Mouse (Mus musculus): Measurements from ENCODE around the gene Efcab6. TPM values are rescaled to one million over a fixed set of nuclear protein-coding genes. Genes with fewer than 3 reads are reported as not detected.

The Efcab6 gene
- polyA plus RNA-seq, 1 experiment from 2014 or later = not detected

DNA sequence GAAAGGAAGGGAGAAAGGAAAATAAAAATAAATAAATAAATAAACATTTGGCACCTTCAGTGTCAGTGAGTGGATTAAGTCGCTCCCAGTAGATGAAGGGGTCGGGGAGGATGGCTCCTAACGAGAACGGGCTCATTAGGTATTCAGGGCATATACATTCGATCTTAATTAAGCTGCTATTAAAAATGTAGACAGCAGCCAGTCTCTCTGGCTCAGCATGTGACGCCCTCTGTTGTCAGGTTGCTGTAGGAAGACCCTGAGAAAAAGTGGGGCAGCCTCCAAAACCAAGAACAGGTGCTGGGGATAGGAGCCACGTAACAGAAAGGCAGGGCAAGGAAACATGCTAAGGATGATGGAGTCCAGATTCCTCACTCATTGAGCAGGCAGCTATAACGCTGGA is 39.5 kb downstream of the Efcab6 start:
- no peaks in the 10 kb centered on the region for H3K79me2 ChIP-seq (ENCODE audit: inconsistent target)
- H3K36me3 ChIP-seq (ENCODE audit: inconsistent target) = no peaks in the 10 kb centered on the region
- WGBS (ENCODE audit: missing documents) = 79% methylated on average over 8 of the region's 8 CpGs
- no peak overlapping the region for H3K27ac ChIP-seq
- no peak overlapping the region for H3K4me3 ChIP-seq (ENCODE audit: inconsistent target)

DNA sequence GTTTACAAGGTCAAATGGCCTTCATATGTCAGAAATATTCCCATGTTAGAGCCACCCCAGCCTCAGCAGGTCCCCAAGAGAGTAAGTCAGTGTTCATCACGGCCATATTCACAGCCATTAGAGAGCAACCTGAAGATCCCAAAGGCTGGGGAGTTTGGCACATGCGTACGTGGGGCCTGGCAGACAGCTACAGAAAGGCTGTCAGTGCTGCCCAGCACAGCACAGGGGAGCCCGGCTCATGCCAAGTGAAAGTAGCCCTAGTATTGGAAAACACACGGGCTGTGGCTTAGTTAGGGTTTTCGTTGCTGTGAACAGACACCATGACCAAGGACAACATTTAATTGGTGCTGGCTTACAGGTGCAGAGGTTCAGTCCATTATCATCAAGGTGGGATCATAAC is 40.3 kb downstream of the Efcab6 start:
- 86% methylated on average over 6 of the region's 6 CpGs for WGBS (ENCODE audit: missing documents)

DNA sequence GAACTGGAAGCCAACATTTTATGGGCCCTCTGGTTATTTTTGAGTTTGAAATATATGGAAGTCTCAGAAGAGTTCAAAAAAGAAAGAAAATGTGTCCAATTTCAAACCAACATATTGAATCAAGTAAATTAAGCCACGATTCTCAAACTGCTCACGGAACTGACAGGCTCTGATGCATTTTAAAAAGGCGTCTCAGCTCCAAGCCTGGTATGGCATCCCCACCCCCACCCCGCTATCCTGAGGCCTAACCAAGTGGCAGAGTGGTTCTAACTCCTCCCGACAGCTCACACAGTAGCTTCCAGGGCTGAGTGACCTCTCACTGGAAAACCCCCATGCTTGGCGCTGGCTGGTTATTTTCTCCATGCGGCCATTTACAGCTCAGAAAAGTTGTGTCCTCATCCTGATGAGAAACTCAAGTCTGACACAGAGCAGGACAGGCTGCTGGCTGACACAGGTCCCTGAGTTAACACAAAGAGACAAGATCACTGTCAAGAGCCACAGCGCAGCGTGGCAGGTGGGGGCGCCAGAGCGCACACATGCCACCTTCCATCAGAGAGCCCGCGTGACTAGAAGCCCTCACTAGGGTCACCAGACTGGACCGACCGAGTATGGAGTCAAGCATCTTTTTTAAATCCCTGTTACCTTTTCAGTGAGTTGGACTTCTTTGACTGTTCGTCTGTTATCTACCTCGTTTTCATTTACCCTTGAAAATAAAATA is 55.7 kb downstream of the Efcab6 start:
- Histone ChIP-seq H3K36me3 (ENCODE audit: inconsistent target) (no peaks in the 10 kb centered on the region), H3K79me2 (ENCODE audit: inconsistent target) (no peaks in the 10 kb centered on the region), H3K4me3 (ENCODE audit: inconsistent target) (no peak overlapping the region), H3K27ac (no peak overlapping the region)
- WGBS (ENCODE audit: missing documents) = 62% methylated on average over 17 of the region's 17 CpGs

More for the DNA sequence above, 40.3 kb downstream of the Efcab6 start:
- Histone ChIP-seq H3K4me3 (ENCODE audit: inconsistent target) (no peak overlapping the region), H3K79me2 (ENCODE audit: inconsistent target) (no peaks in the 10 kb centered on the region), H3K36me3 (ENCODE audit: inconsistent target) (no peaks in the 10 kb centered on the region), H3K27ac (no peak overlapping the region)

DNA sequence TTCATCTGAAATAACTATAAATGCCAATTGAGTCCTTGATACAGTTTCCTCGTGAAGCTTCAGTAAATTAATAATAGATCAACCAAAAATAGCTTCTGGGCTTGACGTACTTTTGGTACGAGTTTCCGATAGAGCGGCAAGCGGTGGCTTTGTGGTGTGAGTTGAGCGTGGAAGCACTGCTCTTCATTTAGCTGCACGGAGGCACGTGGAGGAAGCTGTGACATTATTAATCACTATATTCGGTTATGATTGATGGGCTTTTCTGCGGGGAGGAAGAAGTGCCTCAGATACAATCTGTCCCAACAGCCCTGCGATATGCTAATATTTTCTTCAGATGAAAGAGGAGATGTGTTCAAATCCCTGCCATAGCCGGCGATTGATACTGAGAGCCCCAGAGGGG is 60.9 kb downstream of the Efcab6 start:
- 76% methylated on average over 14 of the region's 14 CpGs for WGBS (ENCODE audit: missing documents)
- no peaks in the 10 kb centered on the region for H3K79me2 ChIP-seq (ENCODE audit: inconsistent target)
- no peak overlapping the region for H3K27ac ChIP-seq
- H3K4me3 ChIP-seq (ENCODE audit: inconsistent target) = no peak overlapping the region
- no peaks in the 10 kb centered on the region for H3K36me3 ChIP-seq (ENCODE audit: inconsistent target)

DNA sequence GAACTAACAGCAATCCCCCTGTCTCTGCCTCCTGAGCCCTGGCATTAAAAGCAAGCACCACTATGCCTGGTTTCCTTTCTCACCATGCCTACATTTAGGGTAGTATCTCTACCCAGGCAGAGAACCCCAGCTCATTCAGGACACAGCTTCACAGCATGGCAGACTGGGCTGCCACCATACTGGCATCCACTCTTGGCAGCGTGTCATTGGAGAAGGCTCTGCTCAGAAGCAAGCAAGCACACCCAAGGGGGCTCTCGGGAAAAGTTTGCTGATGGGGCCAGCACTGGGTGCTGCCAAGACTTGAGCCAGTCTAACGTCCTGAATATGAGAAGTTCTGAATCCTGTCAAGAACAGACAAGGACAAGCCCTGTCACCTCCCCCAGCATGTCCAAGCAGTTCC is 66.1 kb downstream of the Efcab6 start:
- Histone ChIP-seq H3K4me3 (ENCODE audit: inconsistent target) (no peak overlapping the region), H3K27ac (no peak overlapping the region), H3K79me2 (ENCODE audit: inconsistent target) (no peaks in the 10 kb centered on the region), H3K36me3 (ENCODE audit: inconsistent target) (no peaks in the 10 kb centered on the region)
- WGBS (ENCODE audit: missing documents) = 82% methylated on average over 3 of the region's 3 CpGs

DNA sequence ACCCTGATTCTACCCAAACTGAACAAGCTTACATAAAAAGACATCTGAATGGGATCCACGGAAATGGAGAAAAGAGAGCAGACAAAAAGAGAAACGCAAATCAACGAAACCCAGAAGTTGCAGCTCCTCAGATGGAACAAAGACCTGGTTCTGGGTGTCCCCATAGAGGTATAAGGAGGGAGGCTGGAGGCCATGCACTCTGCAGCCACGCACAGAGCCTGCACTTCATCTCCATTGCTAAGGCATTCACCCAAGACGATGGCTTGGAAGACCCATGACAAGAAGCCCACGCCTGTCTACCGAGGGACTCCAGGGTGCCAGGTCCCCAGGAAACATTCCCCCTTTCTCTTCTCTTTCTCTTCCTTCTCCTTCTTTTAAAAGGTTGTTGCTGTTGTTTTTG is 66.6 kb downstream of the Efcab6 start:
- Histone ChIP-seq H3K4me3 (ENCODE audit: inconsistent target) (no peak overlapping the region), H3K79me2 (ENCODE audit: inconsistent target) (no peaks in the 10 kb centered on the region), H3K36me3 (ENCODE audit: inconsistent target) (no peaks in the 10 kb centered on the region), H3K27ac (no peak overlapping the region)
- WGBS (ENCODE audit: missing documents) = 54% methylated on average over 7 of the region's 7 CpGs

DNA sequence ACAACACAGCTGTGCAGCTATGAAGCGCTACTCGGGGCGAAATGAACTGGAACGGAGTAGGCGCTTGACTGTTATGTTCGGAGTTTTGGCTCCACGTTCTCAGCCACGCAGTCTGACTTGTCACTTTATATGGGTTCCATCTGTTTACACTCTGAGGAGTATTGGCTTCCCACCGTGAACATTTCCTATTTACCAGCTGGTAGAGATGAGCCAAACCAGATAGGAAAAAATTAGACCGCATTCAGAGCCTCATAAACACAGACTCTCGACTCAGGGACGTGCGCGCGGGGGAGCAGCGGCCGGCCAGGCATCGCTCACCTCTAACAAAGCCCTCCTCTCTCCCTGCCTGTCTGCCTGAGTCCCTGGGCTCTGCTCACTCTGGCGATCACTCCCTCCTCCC is 67.1 kb downstream of the Efcab6 start:
- H3K4me3 ChIP-seq (ENCODE audit: inconsistent target) = no peak overlapping the region

DNA sequence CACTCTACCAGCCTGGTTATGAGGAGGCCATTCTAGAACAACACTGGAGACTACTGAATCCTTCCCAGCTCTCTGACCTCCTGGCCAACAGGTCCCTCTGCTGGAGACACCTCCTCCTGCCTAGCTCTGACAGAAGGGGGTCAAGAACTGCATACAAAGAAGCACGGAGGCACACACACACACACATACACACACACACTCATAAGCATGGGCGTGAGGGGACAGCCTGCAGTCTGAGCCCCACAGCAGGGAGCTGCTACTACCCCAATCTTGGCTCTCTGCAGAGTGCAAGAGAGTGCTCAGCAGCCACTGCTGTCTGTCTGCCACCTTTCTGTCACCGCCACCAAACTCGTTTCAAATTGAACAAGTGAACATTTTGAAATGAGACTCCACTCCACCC is 67.6 kb downstream of the Efcab6 start:
- no peaks in the 10 kb centered on the region for H3K36me3 ChIP-seq (ENCODE audit: inconsistent target)
- no peak overlapping the region for H3K4me3 ChIP-seq (ENCODE audit: inconsistent target)
- H3K27ac ChIP-seq = no peak overlapping the region
- WGBS (ENCODE audit: missing documents) = 44% methylated on average over 4 of the region's 4 CpGs
- no peaks in the 10 kb centered on the region for H3K79me2 ChIP-seq (ENCODE audit: inconsistent target)

More for the DNA sequence above, 67.1 kb downstream of the Efcab6 start:
- Histone ChIP-seq H3K27ac (no peak overlapping the region), H3K36me3 (ENCODE audit: inconsistent target) (no peaks in the 10 kb centered on the region), H3K79me2 (ENCODE audit: inconsistent target) (no peaks in the 10 kb centered on the region)
- WGBS (ENCODE audit: missing documents) = 35% methylated on average over 18 of the region's 19 CpGs

DNA sequence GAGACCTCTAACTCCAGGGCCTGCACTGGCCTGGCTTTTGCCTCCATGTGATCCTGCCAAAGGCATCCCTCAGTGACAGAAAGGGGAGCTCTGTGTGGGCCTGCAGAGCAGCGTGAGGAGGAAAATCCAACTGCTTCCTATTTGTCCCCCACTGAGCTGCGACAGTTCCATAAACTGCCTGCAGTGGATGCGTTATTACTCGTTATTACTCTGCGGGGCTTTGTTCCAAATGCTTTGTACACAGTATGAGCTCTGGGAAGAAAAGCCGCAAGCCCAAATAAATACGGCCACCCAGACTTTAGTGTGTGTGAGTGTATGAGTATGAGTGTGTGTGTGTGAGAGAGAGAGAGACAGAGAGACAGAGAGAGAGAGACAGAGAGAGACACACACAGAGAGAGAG is 68.3 kb downstream of the Efcab6 start:
- Histone ChIP-seq H3K4me3 (ENCODE audit: inconsistent target) (no peak overlapping the region), H3K36me3 (ENCODE audit: inconsistent target) (no peaks in the 10 kb centered on the region), H3K79me2 (ENCODE audit: inconsistent target) (no peaks in the 10 kb centered on the region), H3K27ac (no peak overlapping the region)
- 86% methylated on average over 7 of the region's 7 CpGs for WGBS (ENCODE audit: missing documents)

DNA sequence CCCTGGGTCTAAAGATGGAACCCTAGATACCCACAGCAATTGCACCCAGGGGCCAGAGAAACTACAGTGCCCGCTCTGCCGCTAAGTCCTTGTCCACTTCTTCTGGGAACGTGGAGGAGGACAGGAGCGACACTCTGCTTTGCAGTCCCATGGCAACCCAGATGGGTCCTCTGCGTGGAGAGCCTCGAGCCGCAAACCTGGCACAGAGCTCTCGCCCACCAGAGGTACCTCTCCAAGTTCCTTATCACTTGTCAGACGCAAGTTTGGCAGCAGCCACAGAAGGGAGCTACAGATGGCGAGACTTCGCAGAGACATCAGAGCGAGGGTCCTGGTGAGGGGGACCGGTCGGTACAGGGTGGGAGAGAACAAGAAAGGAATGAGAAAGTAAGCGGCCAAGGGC is 73.0 kb downstream of the Efcab6 start:
- Histone ChIP-seq H3K36me3 (ENCODE audit: inconsistent target) (no peaks in the 10 kb centered on the region), H3K79me2 (ENCODE audit: inconsistent target) (no peaks in the 10 kb centered on the region), H3K27ac (no peak overlapping the region), H3K4me3 (ENCODE audit: inconsistent target) (no peak overlapping the region)
- WGBS (ENCODE audit: missing documents) = 94% methylated on average over 15 of the region's 15 CpGs

DNA sequence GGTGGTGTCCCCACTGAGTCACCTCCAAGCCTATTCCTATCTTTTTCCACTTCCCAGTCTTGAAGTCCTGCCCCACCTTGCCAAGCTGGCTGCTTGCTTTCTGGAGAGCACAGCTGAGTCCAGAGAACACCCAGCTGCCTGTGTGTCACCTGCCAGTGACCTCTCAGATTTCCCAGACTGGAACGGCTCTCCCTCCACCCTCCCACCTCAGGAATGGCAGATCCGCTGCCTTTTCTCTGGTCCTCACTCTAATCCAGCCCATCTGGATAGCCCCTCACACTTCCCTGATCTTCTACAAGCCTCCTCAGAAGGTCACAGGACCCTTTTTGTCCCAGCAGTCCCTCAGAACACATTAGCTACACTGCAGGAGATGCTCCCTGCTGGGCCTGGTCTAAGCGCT is 73.7 kb downstream of the Efcab6 start:
- Histone ChIP-seq H3K36me3 (ENCODE audit: inconsistent target) (no peaks in the 10 kb centered on the region), H3K27ac (no peak overlapping the region), H3K79me2 (ENCODE audit: inconsistent target) (no peaks in the 10 kb centered on the region), H3K4me3 (ENCODE audit: inconsistent target) (no peak overlapping the region)
- WGBS (ENCODE audit: missing documents) = 50% methylated on average over 3 of the region's 3 CpGs

DNA sequence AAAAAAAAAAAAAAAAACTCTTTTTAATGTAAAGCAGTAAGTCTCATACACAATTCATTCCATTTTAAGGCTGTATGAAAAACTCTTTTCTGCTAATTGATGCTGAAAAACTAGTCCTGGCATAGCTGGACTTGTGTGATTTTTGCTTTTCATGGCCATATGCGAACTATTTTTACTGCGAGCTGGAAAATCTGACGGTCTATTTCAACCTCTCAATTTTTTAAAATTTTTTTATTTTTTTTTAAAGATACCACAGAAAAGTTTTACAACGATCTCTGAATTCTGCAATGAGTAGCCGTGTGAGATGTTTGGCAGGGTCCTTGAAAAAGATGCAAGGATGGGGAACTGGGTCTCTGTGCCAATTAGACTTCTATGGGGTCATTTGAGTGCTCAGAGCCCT is 75.9 kb downstream of the Efcab6 start:
- H3K79me2 ChIP-seq (ENCODE audit: inconsistent target) = no peaks in the 10 kb centered on the region
- H3K4me3 ChIP-seq (ENCODE audit: inconsistent target) = no peak overlapping the region
- WGBS (ENCODE audit: missing documents) = 91% methylated on average over 5 of the region's 5 CpGs
- H3K27ac ChIP-seq = no peak overlapping the region
- H3K36me3 ChIP-seq (ENCODE audit: inconsistent target) = no peaks in the 10 kb centered on the region

DNA sequence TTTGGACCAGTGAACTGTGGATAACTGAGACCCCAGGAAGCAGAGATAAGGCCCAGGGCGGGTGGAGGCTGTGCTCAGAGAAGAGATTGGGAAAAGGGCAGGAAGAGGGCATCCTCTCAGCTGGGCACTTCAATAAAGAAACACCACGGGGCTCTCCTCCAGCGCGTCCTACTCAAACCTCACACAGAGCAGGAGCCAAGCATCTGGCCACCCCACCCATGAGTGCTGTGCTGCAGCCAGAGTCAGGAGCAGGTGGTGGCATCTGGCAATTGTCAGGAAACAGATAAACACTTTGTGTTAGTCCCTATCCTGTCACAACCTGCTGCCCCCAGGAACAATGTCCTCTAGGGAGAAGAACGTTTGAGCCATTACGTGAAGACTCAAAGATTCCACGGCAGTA is 77.1 kb downstream of the Efcab6 start:
- H3K4me3 ChIP-seq (ENCODE audit: inconsistent target) = no peak overlapping the region
- no peak overlapping the region for H3K27ac ChIP-seq
- H3K79me2 ChIP-seq (ENCODE audit: inconsistent target) = no peaks in the 10 kb centered on the region
- no peaks in the 10 kb centered on the region for H3K36me3 ChIP-seq (ENCODE audit: inconsistent target)
- WGBS (ENCODE audit: missing documents) = 44% methylated on average over 7 of the region's 7 CpGs

DNA sequence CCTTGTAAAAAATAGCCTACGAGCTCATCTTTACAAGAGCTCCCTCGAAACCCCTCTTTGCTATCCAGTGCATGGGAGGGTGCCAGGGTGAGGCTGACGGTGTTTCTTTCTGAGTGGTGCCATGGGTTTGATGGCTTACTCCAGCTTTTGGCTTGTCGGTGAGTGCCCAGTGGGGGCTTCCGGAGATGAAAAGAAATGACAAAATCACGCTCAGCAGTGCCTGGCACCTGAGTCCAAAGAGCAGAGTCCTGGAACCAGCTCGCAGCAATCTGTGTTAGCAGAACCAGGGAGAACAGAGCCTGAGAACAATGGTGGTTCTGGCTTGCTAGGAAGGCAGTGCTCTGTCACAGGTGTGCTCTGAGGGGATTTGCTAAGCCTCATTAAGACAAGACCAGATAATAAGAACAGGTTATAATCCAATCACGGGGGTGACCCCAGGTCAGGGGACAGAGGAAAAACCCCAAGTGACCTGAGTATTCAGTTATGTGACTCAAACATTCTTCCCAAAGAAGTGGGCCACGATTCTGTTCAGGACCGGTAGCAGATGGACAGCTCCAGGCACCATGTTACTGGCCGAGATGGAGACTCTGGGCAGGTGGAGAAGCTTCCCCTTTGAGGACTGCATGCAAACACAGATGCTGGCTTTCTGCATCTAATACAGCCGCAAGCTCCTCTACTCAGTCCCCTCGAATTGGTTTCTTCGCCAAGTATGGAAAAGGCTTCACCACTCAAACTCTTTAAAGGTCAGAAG is 82.8 kb downstream of the Efcab6 start:
- WGBS (ENCODE audit: missing documents) = 72% methylated on average over 12 of the region's 14 CpGs
- Histone ChIP-seq H3K4me3 (ENCODE audit: inconsistent target) (no peak overlapping the region), H3K27ac (no peak overlapping the region), H3K36me3 (ENCODE audit: inconsistent target) (no peaks in the 10 kb centered on the region), H3K79me2 (ENCODE audit: inconsistent target) (no peaks in the 10 kb centered on the region)

DNA sequence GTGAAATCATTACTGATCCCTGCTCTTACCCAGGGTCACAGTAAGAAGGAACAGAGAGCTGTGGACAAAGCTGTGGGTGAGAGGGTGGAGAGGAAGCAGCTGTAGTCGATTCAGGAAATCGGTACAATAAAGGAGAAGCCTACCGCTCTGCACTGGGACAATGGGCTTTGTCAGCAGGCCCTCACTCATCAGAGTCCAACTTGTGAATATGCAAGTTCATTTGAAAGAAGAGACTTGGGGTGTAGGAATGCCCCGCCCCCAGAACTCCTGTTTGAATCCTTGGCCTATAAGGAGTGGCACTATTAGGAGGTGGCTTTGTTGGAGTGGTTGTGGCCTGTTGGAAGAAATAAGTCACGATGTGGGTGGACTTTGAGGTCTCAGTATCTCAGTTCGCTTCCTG is 86.3 kb downstream of the Efcab6 start:
- 51% methylated on average over 6 of the region's 6 CpGs for WGBS (ENCODE audit: missing documents)
- no peak overlapping the region for H3K27ac ChIP-seq
- no peaks in the 10 kb centered on the region for H3K36me3 ChIP-seq (ENCODE audit: inconsistent target)

More for the DNA sequence above, 86.3 kb downstream of the Efcab6 start:
- Histone ChIP-seq H3K4me3 (ENCODE audit: inconsistent target) (no peak overlapping the region), H3K79me2 (ENCODE audit: inconsistent target) (no peaks in the 10 kb centered on the region)

Measured in macrophage (primary cell).